Mouse (Mus musculus): ENCODE data around the gene Atf3.

DNA sequence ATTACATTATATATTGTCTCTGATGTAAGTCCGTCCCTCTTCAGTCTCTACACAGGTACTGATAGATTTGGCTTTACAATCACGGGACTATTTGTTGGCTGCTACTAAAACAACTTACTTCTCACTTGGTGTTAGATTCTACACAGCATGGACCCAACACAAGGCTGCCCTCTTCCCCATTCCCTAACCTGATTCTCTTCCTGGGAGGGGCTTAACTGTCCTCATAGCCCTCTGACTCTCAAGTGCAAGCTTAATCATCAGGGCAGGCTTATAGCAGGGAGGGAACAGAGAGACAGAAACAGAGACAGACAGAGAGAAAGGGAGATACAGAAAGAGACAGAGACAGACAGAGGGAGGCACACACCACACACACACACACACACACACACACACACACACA, 86.1 kb downstream of the Atf3 start:
- TF ChIP-seq CTCF (IDR thresholded peaks at IDR 0.05; ENCODE audit: control insufficient read depth, insufficient read depth, low read length) (no peak), POLR2A (IDR thresholded peaks at IDR 0.05; ENCODE audit: borderline replicate concordance, control insufficient read depth, low read depth, low read length) (no peak)
